Comparison of ENCODE assay signal across 8 mouse cellular contexts in genomic region chr10:117417772-117418667, GRCm38 (mm10). TPM values are rescaled to one million over a fixed set of nuclear protein-coding genes. Genes with fewer than 3 reads are reported as not detected.
DNase-seq lines count a peak whose midpoint lies in the region; ATAC-seq and TF ChIP-seq lines count a peak whose summit lies in the region.

No protein-coding gene starts in this region.

- peaks cover 9% of the 10 kb centered on the region for H3K27me3 ChIP-seq in C2C12 (ENCODE audit: control insufficient read depth, insufficient read depth, insufficient read length)
- 0 out of 2 replicates have a peak, but pooled peaks cover 4% of the 10 kb centered on the region for H3K27me3 ChIP-seq in hindbrain, embryonic 13.5 days
- H3K27me3 ChIP-seq in limb, embryonic 12.5 days: peaks cover 23% of the 10 kb centered on the region

- H3K9me3 ChIP-seq in hindbrain, embryonic 13.5 days: no peaks in the 10 kb centered on the region
- 0 out of 2 replicates have a peak, but pooled peaks cover 4% of the 10 kb centered on the region for H3K9me3 ChIP-seq in limb, embryonic 12.5 days

- H3K27ac ChIP-seq in hindbrain, embryonic 13.5 days: peak overlapping the region; percentile 72
- no peak overlapping the region for H3K27ac ChIP-seq in limb, embryonic 12.5 days

- no peak for TF ChIP-seq CTCF in C2C12 (IDR thresholded peaks at IDR 0.05; ENCODE audit: control insufficient read depth, insufficient read depth, insufficient read length)

- H3K4me3 ChIP-seq in C2C12 (ENCODE audit: insufficient read depth, poor library complexity, severe bottlenecking): no peak overlapping the region
- H3K4me3 ChIP-seq in hindbrain, embryonic 13.5 days: peak overlapping the region; percentile 28
- H3K4me3 ChIP-seq in limb, embryonic 12.5 days (replicated peaks): peak overlapping the region; percentile 22

- DNase-seq in 416B (ENCODE audit: low read depth): peak; percentile 89
- peak; percentile 50 for DNase-seq in embryo, embryonic 10.5 days (ENCODE audit: low spot score)
- DNase-seq in urinary bladder, postnatal 4 days (ENCODE audit: low spot score in 2 of 2): no peak
- DNase-seq in adrenal gland, adult 8-10 months: no peak

- no peaks in the 10 kb centered on the region for H3K79me2 ChIP-seq in C2C12 (ENCODE audit: control insufficient read depth, insufficient read depth)

- WGBS in hindbrain, embryonic 13.5 days: 19% methylated on average over 18 of the region's 18 CpGs
- 22% methylated on average over 18 of the region's 18 CpGs for WGBS in limb, embryonic 12.5 days

- H3K79me3 ChIP-seq in C2C12 (ENCODE audit: low read depth): no peaks in the 10 kb centered on the region

- H3K9ac ChIP-seq in hindbrain, embryonic 13.5 days: peak overlapping the region; percentile 49; the same call in 1 of the 2 replicates
- H3K9ac ChIP-seq in limb, embryonic 12.5 days (replicated peaks): 0 out of 2 replicates have a peak overlapping the region, but pooled peaks have one; percentile 18

- H3K36me3 ChIP-seq in C2C12 (ENCODE audit: control insufficient read depth, insufficient read depth): no peaks in the 10 kb centered on the region
- no peaks in the 10 kb centered on the region for H3K36me3 ChIP-seq in hindbrain, embryonic 13.5 days
- no peaks in the 10 kb centered on the region for H3K36me3 ChIP-seq in limb, embryonic 12.5 days

- H3K4me2 ChIP-seq in hindbrain, embryonic 13.5 days: peak overlapping the region; percentile 57
- H3K4me2 ChIP-seq in limb, embryonic 12.5 days: peak overlapping the region; percentile 60

- no peak overlapping the region for H3ac ChIP-seq in C2C12 (ENCODE audit: control insufficient read depth, insufficient read length, low read depth)

- H3K4me1 ChIP-seq in hindbrain, embryonic 13.5 days (replicated peaks): peaks cover 34% of the 10 kb centered on the region
- peaks cover 15% of the 10 kb centered on the region for H3K4me1 ChIP-seq in limb, embryonic 12.5 days (replicated peaks)

- peak; percentile 65 for ATAC-seq in hindbrain, embryonic 13.5 days (ENCODE audit: low FRiP score)
- ATAC-seq in limb, embryonic 12.5 days (ENCODE audit: insufficient number of reproducible peaks, insufficient read depth, low FRiP score, low TSS enrichment, low read depth): 0 out of 2 replicates have a peak, but pooled peaks have one; percentile 50
- peak; percentile 69 for ATAC-seq in monocyte, adult 5-6 weeks (replicated peaks; ENCODE audit: insufficient number of reproducible peaks, low FRiP score, low TSS enrichment, poor library complexity, severe bottlenecking)

TF ChIP-seq in C2C12, 6 proteins besides CTCF, POLR2A, EP300 and RAD21:
- TF ChIP-seq FOSL1 (IDR thresholded peaks at IDR 0.05; ENCODE audit: insufficient read depth, low read length, poor library complexity, severe bottlenecking): no peak
- TF ChIP-seq MYOG (IDR thresholded peaks at IDR 0.05; ENCODE audit: control insufficient read depth, extremely low read depth, insufficient read length): no peak
- no peak for TF ChIP-seq MAX (IDR thresholded peaks at IDR 0.05)
- TF ChIP-seq USF1 (IDR thresholded peaks at IDR 0.05; ENCODE audit: low read depth): peak; percentile 71
- TF ChIP-seq MYOD1 (IDR thresholded peaks at IDR 0.05; ENCODE audit: control insufficient read depth, insufficient read length, low read depth): no peak

RNA-seq across cellular contexts. Expression of gene Cpsf6, which starts 38.2 kb away (rescaled TPM):
- polyA plus RNA-seq in C2C12 (2012; fragmentation: generic; extraction: Trizol): 36.6 TPM
- 177 and 179 TPM in 2 replicates for polyA plus RNA-seq in hindbrain, embryonic 13.5 days (2015; fragmentation: Nextera tagmentation; extraction: Ambion mirVana)
- 231 and 234 TPM in 2 replicates for polyA plus RNA-seq in limb, embryonic 12.5 days (2016; fragmentation: Nextera tagmentation; extraction: Ambion mirVana)
- total RNA-seq in monocyte, adult 5-6 weeks (2017): 73.2 to 128 TPM (median 73.7 TPM) in 3 replicates
- total RNA-seq in adrenal gland, adult 8-10 months (2022): 10 to 100 TPM; 62.6 to 94.5 (median 80.2) TPM

Comparison
In these comparisons a context has a peak if more than half of its experiments do, and no peak if none do; other contexts are left out.
1. DNase-seq: peak in 416B (single experiment) and embryo, embryonic 10.5 days (single experiment); none in urinary bladder, postnatal 4 days (0 of 2) and adrenal gland, adult 8-10 months (single experiment).
2. Peak in every context shown above with its lines, with median percentiles within 50 percentile points of each other: ATAC-seq.